Mouse (Mus musculus): ENCODE data around the gene Dexi.

DNA sequence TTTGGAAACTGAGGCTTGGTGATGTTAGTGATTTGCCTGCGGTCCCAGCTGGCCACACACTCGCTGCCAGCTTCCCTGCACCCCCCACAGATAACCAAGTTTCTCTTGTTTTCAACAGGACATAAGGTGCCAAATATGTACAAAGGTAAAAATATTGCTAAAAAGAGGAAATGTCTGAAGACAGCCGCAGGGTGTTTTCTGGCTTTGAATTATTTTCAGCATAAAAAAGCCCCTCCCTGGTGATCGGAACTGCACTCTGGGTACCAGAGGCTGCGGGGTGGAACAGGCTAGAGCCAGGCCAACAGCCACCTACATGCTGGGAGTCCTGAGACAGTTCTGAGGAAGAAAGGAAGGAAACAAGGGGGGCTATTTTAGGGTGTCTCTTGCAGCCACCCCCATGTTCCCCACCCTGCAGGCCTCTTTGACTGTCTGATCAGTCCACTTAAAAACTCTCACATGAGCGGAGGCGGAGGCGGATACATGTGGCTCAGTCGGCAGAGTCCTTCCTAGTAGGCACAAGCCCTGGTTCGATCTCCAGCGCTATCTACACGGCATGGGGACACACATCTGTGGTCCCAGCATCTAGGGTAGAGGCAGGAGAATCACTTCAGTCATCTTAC lies 26.8 kb downstream of the Dexi start:
- TF ChIP-seq POLR2AphosphoS2 (IDR thresholded peaks at IDR 0.05; ENCODE audit: insufficient read length, low read depth) (no peak), MAX (IDR thresholded peaks at IDR 0.05; ENCODE audit: low read depth) (no peak), TCF12 (IDR thresholded peaks at IDR 0.05; ENCODE audit: insufficient read depth, poor library complexity, severe bottlenecking) (no peak), MYOG (IDR thresholded peaks at IDR 0.05; ENCODE audit: control insufficient read depth in 1 of 3, insufficient read depth in 1 of 3, insufficient read length in 2 of 3, low read depth in 2 of 3) (no peak)

Data from myocyte (in vitro differentiated cells).